Mouse (Mus musculus): Measurements from ENCODE around the gene 9930104L06Rik. TPM values are rescaled to one million over a fixed set of nuclear protein-coding genes. Genes with fewer than 3 reads are reported as not detected.
A peak's percentile ranks its signal among the peaks of the same experiment; 100 is the strongest.

The 9930104L06Rik gene
- polyA plus RNA-seq, 1 experiment from 2014 or later: 12.6 TPM

- Histone ChIP-seq H3K4me2 (peak within 1 kb of the TSS; percentile 79), H3K27ac (peak within 1 kb of the TSS; percentile 80), H3K27me3 (peaks cover 99% of the 10 kb centered on the region), H3K9me3 (replicated peaks) (no peaks in the 10 kb centered on the region), H3K9ac (peak within 1 kb of the TSS; percentile 45), H3K4me3 (replicated peaks) (peak within 1 kb of the TSS; percentile 57), H3K4me1 (peaks cover 72% of the 10 kb centered on the region), H3K36me3 (no peaks in the 10 kb centered on the region)
- ATAC-seq (replicated peaks; ENCODE audit: low FRiP score): peak; percentile 5; the same call in 1 of the 2 replicates
- WGBS: under 1% methylated on average over 57 of the region's 62 CpGs
These were observed 49.1 kb downstream of the 9930104L06Rik start, which contains the start of gene Rspo1 for GRCm38 (mm10) chr4:124985671-124986602. Gene Rspo1, plus strand, starts transcription at chr4:124986430.

GRCm38 (mm10) chr4:124986739-124987710 lies 50.2 kb downstream of the 9930104L06Rik start:
- Histone ChIP-seq H3K9me3 (replicated peaks) (no peaks in the 10 kb centered on the region), H3K4me3 (replicated peaks) (peak overlapping the region; percentile 57), H3K27me3 (peaks cover 99% of the 10 kb centered on the region), H3K27ac (0 out of 2 replicates have a peak overlapping the region, but pooled peaks have one; percentile 80), H3K9ac (peak overlapping the region; percentile 45), H3K4me1 (peaks cover 75% of the 10 kb centered on the region), H3K36me3 (no peaks in the 10 kb centered on the region), H3K4me2 (peak overlapping the region; percentile 79)
- WGBS: under 1% methylated on average over 48 of the region's 51 CpGs
- no peak for ATAC-seq (replicated peaks; ENCODE audit: low FRiP score)

GRCm38 (mm10) chr4:124987711-124988097 lies 50.9 kb downstream of the 9930104L06Rik start:
- Histone ChIP-seq H3K9me3 (replicated peaks) (no peaks in the 10 kb centered on the region), H3K27me3 (peaks cover 93% of the 10 kb centered on the region), H3K4me3 (replicated peaks) (peak overlapping the region; percentile 57), H3K4me1 (peaks cover 75% of the 10 kb centered on the region), H3K9ac (no peak overlapping the region), H3K4me2 (peak overlapping the region; percentile 79), H3K36me3 (no peaks in the 10 kb centered on the region), H3K27ac (peak overlapping the region; percentile 75; the same call in 1 of the 2 replicates)
- 3% methylated on average over 10 of the region's 10 CpGs for whole genome bisulfite sequencing
- no peak for ATAC-seq (replicated peaks; ENCODE audit: low FRiP score)

GRCm38 (mm10) chr4:124988382-124988781 lies 51.5 kb downstream of the 9930104L06Rik start:
- H3K27ac ChIP-seq: peak overlapping the region; percentile 75
- ATAC-seq (replicated peaks; ENCODE audit: low FRiP score): no peak
- H3K4me1 ChIP-seq: peaks cover 75% of the 10 kb centered on the region
- 13% methylated on average over 9 of the region's 9 CpGs for WGBS
- no peaks in the 10 kb centered on the region for H3K9me3 ChIP-seq (replicated peaks)
- H3K4me3 ChIP-seq (replicated peaks): peak overlapping the region; percentile 57; the same call in 1 of the 2 replicates
- H3K27me3 ChIP-seq: peaks cover 86% of the 10 kb centered on the region
- H3K36me3 ChIP-seq: no peaks in the 10 kb centered on the region
- H3K9ac ChIP-seq: no peak overlapping the region
- peak overlapping the region; percentile 79 for H3K4me2 ChIP-seq

- peak; percentile 79 for ATAC-seq (replicated peaks; ENCODE audit: low FRiP score)
- peaks cover 72% of the 10 kb centered on the region for H3K27me3 ChIP-seq
These were observed 53.0 kb downstream of the 9930104L06Rik start for GRCm38 (mm10) chr4:124989787-124990253.

GRCm38 (mm10) chr4:124990325-124990724 lies 53.5 kb downstream of the 9930104L06Rik start:
- H3K4me1 ChIP-seq: peaks cover 64% of the 10 kb centered on the region
- H3K27ac ChIP-seq: peak overlapping the region; percentile 81
- peaks cover 68% of the 10 kb centered on the region for H3K27me3 ChIP-seq
- ATAC-seq (replicated peaks; ENCODE audit: low FRiP score): 0 out of 2 replicates have a peak, but pooled peaks have one; percentile 0
- peak overlapping the region; percentile 21; the same call in 1 of the 2 replicates for H3K9ac ChIP-seq
- peak overlapping the region; percentile 15; the same call in 1 of the 2 replicates for H3K4me3 ChIP-seq (replicated peaks)
- WGBS: 2% methylated on average over 7 of the region's 7 CpGs
- H3K4me2 ChIP-seq: peak overlapping the region; percentile 79
- H3K9me3 ChIP-seq (replicated peaks): no peaks in the 10 kb centered on the region
- no peaks in the 10 kb centered on the region for H3K36me3 ChIP-seq

More at GRCm38 (mm10) chr4:124989787-124990253, 53.0 kb downstream of the 9930104L06Rik start:
- Histone ChIP-seq H3K27ac (peak overlapping the region; percentile 81), H3K36me3 (no peaks in the 10 kb centered on the region), H3K4me3 (replicated peaks) (peak overlapping the region; percentile 15; the same call in 1 of the 2 replicates), H3K9ac (no peak overlapping the region), H3K4me2 (peak overlapping the region; percentile 79), H3K4me1 (peaks cover 66% of the 10 kb centered on the region), H3K9me3 (replicated peaks) (no peaks in the 10 kb centered on the region)
- 3% methylated on average over 20 of the region's 20 CpGs for WGBS

Other genes with a start within 250 kb of the 9930104L06Rik start
- 78.5 and 81.9 TPM in 2 replicates for gene Utp11, start 243.4 kb upstream of the 9930104L06Rik start, polyA plus RNA-seq (2015; fragmentation: Nextera tagmentation; extraction: Ambion mirVana)
- 8.4 and 12.4 TPM in 2 replicates for gene Fhl3, start 236.3 kb upstream of the 9930104L06Rik start, polyA plus RNA-seq (2015; fragmentation: Nextera tagmentation; extraction: Ambion mirVana)
- gene Sf3a3, start 222.3 kb upstream of the 9930104L06Rik start, polyA plus RNA-seq (2015; fragmentation: Nextera tagmentation; extraction: Ambion mirVana): 171 and 175 TPM in 2 replicates
- 29.6 and 33.7 TPM in 2 replicates for gene Inpp5b, start 195.2 kb upstream of the 9930104L06Rik start, polyA plus RNA-seq (2015; fragmentation: Nextera tagmentation; extraction: Ambion mirVana)
- 14.2 and 15.5 TPM in 2 replicates for gene Mtf1, start 134.9 kb upstream of the 9930104L06Rik start, polyA plus RNA-seq (2015; fragmentation: Nextera tagmentation; extraction: Ambion mirVana)
- gene Yrdc, start 86.4 kb upstream of the 9930104L06Rik start, polyA plus RNA-seq (2015; fragmentation: Nextera tagmentation; extraction: Ambion mirVana): 35.0 and 42.5 TPM in 2 replicates
- 46.9 and 50.3 TPM in 2 replicates for gene 1110065P20Rik, start 85.9 kb upstream of the 9930104L06Rik start, polyA plus RNA-seq (2015; fragmentation: Nextera tagmentation; extraction: Ambion mirVana)
- 0.49 and 0.71 TPM in 2 replicates for gene Maneal, start 74.9 kb upstream of the 9930104L06Rik start, polyA plus RNA-seq (2015; fragmentation: Nextera tagmentation; extraction: Ambion mirVana)
- 0.10 and 0.21 TPM in 2 replicates for gene Epha10, start 56.1 kb upstream of the 9930104L06Rik start, polyA plus RNA-seq (2015; fragmentation: Nextera tagmentation; extraction: Ambion mirVana)
- 149 and 151 TPM in 2 replicates for gene Cdca8, start 2.3 kb downstream of the 9930104L06Rik start, polyA plus RNA-seq (2015; fragmentation: Nextera tagmentation; extraction: Ambion mirVana)
- gene Rspo1, start 49.4 kb downstream of the 9930104L06Rik start, polyA plus RNA-seq (2015; fragmentation: Nextera tagmentation; extraction: Ambion mirVana): 30.9 and 32.4 TPM in 2 replicates
- gene Gnl2, start 79.5 kb downstream of the 9930104L06Rik start, polyA plus RNA-seq (2015; fragmentation: Nextera tagmentation; extraction: Ambion mirVana): 83.7 and 91.0 TPM in 2 replicates
- not detected in 2 replicates for gene Dnali1, start 128.7 kb downstream of the 9930104L06Rik start, polyA plus RNA-seq (2015; fragmentation: Nextera tagmentation; extraction: Ambion mirVana)
- gene Snip1, start 129.6 kb downstream of the 9930104L06Rik start, polyA plus RNA-seq (2015; fragmentation: Nextera tagmentation; extraction: Ambion mirVana): 29.0 and 31.0 TPM in 2 replicates
- gene Meaf6, start 148.1 kb downstream of the 9930104L06Rik start, polyA plus RNA-seq (2015; fragmentation: Nextera tagmentation; extraction: Ambion mirVana): 64.1 and 67.8 TPM in 2 replicates
- gene Zc3h12a, start 190.8 kb downstream of the 9930104L06Rik start, polyA plus RNA-seq (2015; fragmentation: Nextera tagmentation; extraction: Ambion mirVana): 0.33 and 0.44 TPM in 2 replicates